Mouse (Mus musculus) CD4-positive, CD25-positive, alpha-beta regulatory T cell, adult 9 weeks (primary cell): ENCODE data around the gene Adal. TPM values are rescaled to one million over a fixed set of nuclear protein-coding genes. Genes with fewer than 3 reads are reported as not detected.

Source experiments
- polyA plus RNA-seq: library from polyadenylated mRNA; unstranded; fragments of 100-300 nt; shearing (Covaris generic); gene quantifications from one replicate; pipeline ENCODE4 v1.2.1, GENCODE M21; 2017

Adal gene
- 16.5 TPM for polyA plus RNA-seq

DNA sequence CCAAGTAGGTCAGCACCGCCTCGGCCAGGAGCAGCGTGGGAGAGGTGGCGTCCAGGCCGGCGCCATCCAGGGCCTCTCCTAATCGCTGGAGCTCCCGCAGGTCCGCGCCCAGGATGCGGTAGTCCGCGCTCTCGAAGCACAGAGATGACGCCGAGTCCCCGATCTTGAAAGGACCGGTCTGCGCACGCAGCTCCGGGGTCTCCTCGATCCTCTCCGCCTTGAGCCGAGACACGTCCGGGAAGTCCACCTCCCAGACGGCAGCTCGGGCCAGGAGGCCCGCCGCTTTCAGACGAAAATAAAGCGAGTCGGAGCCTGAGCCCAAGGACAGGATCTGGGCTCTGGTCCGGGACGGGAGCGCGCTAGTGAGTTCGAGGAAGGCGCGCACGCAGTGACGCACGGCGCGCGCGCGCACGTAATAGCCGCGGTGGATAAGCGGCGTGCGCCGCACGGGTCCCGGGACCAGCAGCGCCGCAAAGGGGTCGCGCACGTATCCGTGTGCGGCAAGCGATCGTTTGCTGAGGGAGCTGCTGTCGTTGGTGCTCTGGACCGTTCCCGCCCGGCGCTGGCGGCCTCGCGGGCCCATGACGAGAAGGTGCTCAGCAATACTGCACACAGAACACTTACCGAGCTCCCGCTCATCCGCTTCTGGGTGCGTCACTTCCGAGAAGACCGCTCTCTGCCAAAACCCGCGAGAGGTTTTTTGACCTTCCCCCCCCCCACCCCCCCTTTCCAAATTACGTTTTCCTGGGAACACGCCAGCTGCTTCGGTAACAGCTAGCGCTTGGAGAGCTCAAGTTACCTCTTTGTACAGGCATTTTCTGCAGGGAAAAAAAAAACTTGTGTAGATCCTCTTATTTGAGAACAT, at the start of gene Adal, which contains the start of gene Lcmt2:
Gene Adal (plus strand): TSS at position 411 of the 865 bp plus-strand sequence.
Gene Lcmt2 (minus strand): TSS at position 636 of the 865 bp plus-strand sequence.

DNA sequence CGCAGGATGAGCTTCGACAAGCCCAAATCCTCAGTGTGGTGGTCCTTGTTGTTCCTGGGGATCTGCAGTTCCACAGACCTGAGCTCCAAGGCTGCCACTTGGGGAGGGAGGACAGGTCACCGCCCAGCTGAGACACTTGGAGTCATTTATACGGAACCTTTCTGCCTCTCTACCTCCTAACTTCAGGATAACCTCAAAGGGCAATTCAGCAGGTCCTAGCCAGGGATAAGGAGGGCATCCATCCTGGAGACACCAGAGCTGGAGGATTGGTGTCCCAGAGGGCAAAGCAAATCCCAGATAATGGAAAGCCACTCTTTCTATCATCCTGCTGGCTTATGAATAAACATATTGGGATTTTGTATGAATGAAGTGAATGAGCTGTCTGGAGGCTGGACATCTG, 30.5 kb upstream of the Adal start, which contains the start of gene Tgm7:
Gene Tgm7 (minus strand): TSS at position 101 of the 400 bp plus-strand sequence.

GRCm38 (mm10) chr2:121170481-121170971, 30.3 kb downstream of the Adal start, which contains the start of gene Tubgcp4:
Gene Tubgcp4, plus strand, starts transcription at chr2:121170654.

GRCm38 (mm10) chr2:121170980-121171742, 30.9 kb downstream of the Adal start, which contains the start of gene Zscan29:
Gene Zscan29, minus strand, starts transcription at chr2:121171125.

Other genes with a start within 250 kb of the Adal start
- gene Ubr1, start 169.7 kb upstream of the Adal start, polyA plus RNA-seq: 71.7 TPM
- gene Tmem62, start 163.4 kb upstream of the Adal start, polyA plus RNA-seq: 10.2 TPM
- gene Ccndbp1, start 132.0 kb upstream of the Adal start, polyA plus RNA-seq: 176 TPM
- 0.06 TPM for gene Epb42, start 103.4 kb upstream of the Adal start, polyA plus RNA-seq
- gene Tgm5, start 54.6 kb upstream of the Adal start, polyA plus RNA-seq: not detected
- not detected for gene Tgm7, start 30.6 kb upstream of the Adal start, polyA plus RNA-seq
- 11.4 TPM for gene Lcmt2, start 225 bp downstream of the Adal start, polyA plus RNA-seq
- gene Tubgcp4, start 30.2 kb downstream of the Adal start, polyA plus RNA-seq: 108 TPM
- gene Zscan29, start 30.7 kb downstream of the Adal start, polyA plus RNA-seq: 75.9 TPM
- gene Trp53bp1, start 131.0 kb downstream of the Adal start, polyA plus RNA-seq: 79.0 TPM
- 0.06 TPM for gene Map1a, start 149.2 kb downstream of the Adal start, polyA plus RNA-seq
- 12.6 TPM for gene Ppip5k1, start 215.0 kb downstream of the Adal start, polyA plus RNA-seq
- not detected for gene Ckmt1, start 217.3 kb downstream of the Adal start, polyA plus RNA-seq
- gene Strc, start 246.7 kb downstream of the Adal start, polyA plus RNA-seq: 0.42 TPM